In the genomic region with DNA sequence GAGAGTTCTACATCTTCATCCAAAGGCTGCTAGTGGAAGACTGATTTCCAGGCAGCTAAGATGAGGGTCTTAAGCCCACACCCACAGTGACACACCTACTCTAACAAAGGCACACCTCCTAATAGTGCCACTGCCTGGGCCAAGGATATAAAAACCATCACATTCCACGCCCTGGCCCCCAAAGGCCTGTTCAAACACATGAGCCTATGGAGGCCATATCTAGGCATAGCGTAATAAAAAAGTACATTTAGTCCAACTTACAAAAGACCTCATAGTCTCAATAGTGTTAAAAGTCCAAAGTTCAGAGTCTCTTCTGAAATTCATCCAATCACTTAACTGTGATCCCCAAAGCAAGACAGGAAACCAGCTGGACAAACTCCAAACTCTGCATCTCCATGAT, we compare ENCODE assay signal across 18 mouse cellular contexts. TPM values are rescaled to one million over a fixed set of nuclear protein-coding genes. Genes with fewer than 3 reads are reported as not detected.
"Had no signal": no experiment of that assay in that cellular context is flagged by ENCODE, and none has a peak within 500 bp of the region (broad histone marks: within the 10 kb centered on the region; RNA-seq: fewer than 3 reads in every experiment).

No protein-coding gene starts in this region.

- DNase-seq: retina, postnatal 1 day; right cerebral cortex, adult 18-20 months; right cerebral cortex, postnatal 14 days; right cerebral cortex, postnatal 25 days; right cerebral cortex, postnatal 4 days; spleen, adult 18-20 months; thymus, adult 18-20 months; thymus, adult 2 months; thymus, postnatal 14 days; thymus, postnatal 25 days; thymus, postnatal 36 days; thymus, postnatal 4 days had no signal

- H3K9ac ChIP-seq: neural tube, embryonic 13.5 days; neural tube, embryonic 15.5 days; stomach, embryonic 15.5 days had no signal

- H3K9me3 ChIP-seq: neural tube, embryonic 13.5 days; neural tube, embryonic 15.5 days; stomach, embryonic 15.5 days had no signal

- H3K4me2 ChIP-seq: neural tube, embryonic 13.5 days; neural tube, embryonic 15.5 days; stomach, embryonic 15.5 days had no signal

- H3K4me1 ChIP-seq: neural tube, embryonic 13.5 days; neural tube, embryonic 15.5 days; stomach, embryonic 15.5 days had no signal

- H3K27ac ChIP-seq: neural tube, embryonic 13.5 days; neural tube, embryonic 15.5 days; stomach, embryonic 15.5 days; stomach, postnatal 0 days had no signal

- H3K27me3 ChIP-seq: neural tube, embryonic 13.5 days; neural tube, embryonic 15.5 days; stomach, embryonic 15.5 days had no signal

- H3K4me3 ChIP-seq: neural tube, embryonic 13.5 days; neural tube, embryonic 15.5 days; stomach, embryonic 15.5 days had no signal

RNA-seq across cellular contexts. Expression of gene Dnali1, which starts 13.2 kb away (rescaled TPM):
- polyA plus RNA-seq: small intestine, adult 2 months; spleen, adult 2 months had no signal
